Mouse (Mus musculus): ENCODE data around the gene Hist1h2bm.
"Not testable (repeated sequence)": the region's sequence is repeated elsewhere in the genome, so short reads cannot be mapped to it uniquely, and the experiment has no call there.

Gene Hist1h2bm

DNA sequence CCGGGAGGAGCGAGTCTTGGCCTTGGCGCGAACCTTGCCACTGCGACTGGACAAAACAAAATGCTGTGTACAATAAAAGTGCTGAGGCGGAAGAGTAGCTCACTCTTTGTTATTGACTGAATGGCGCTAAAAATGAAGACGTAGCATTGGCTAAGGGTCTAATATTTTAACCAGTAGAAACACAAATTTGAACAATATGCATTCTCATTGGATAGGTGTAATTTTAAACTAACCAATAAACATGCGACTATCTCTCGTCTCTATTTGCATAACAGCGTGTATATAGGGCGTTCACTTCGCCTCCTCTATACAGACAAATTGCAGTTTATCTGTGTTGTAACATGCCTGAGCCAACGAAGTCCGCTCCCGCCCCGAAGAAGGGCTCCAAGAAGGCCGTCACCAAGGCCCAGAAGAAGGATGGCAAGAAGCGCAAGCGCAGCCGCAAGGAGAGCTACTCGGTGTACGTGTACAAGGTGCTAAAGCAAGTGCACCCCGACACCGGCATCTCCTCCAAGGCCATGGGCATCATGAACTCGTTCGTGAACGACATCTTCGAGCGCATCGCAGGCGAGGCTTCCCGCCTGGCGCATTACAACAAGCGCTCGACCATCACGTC, at the start of gene Hist1h2bm:
Hist1h2bm (plus strand) TSS at position 288 of the 616 bp plus-strand sequence.
- DNase-seq: peak; percentile 75

DNA sequence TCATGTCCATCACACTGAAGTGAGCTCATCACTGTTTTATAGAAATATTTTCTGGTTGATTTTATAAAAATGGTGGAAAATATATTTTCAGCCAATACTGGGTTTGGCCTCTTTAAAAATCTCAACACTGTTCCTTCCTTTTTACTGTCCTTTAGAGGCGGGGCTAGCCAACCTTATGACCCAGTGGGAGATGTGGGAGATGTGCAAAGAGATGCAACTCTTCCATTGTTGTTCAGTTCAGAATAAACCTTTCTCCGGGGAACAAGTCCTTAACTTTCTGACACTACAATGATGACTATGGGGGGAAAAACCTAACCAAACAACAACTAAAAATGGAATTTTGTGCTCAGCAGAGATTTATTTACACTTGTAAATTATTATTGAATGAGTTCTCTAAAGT, 44.5 kb upstream of the Hist1h2bm start, which contains the start of gene Olfr1360:
Olfr1360 (minus strand) TSS at position 101 of the 400 bp plus-strand sequence.
- no peak for DNase-seq

DNA sequence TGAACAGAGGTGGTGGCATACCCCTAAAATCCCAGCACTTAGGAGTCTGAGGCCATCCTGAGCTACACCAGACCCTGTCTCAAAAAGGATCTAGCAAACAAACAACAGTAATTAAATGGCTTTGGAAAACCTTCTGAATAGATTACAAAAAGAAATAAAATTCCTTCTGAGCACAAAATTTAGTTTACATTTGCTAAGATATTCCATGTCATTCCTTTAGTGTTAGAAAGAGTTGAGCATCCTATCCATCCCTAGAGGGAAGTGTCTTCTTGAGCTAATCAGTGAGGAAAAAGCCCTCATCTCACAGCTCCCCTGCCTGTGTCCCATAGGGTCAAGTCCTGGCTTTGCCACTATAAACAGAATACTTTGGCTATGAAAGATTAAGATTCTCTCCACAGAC, 24.0 kb upstream of the Hist1h2bm start, which contains the start of gene Olfr1359:
Olfr1359 (plus strand) TSS at position 301 of the 400 bp plus-strand sequence.
- no peak for DNase-seq

DNA sequence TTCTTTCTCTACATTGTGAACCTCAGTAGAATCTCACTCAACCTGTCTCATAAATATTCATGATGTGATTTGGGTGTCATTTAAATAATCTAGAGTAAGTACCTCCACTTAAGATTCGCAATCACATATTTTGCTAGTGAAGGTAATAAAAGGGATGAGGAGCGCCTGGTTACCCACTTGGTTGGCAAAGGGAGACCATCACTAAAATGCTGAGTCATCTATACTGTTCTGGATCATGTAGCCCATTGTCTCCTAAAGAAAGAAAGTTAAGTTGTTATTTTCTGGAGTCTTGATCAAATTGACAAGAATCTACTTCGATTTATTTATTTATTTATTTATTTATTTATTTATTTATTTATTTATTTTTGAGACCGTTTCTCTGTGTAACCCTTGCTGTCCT, 15.2 kb upstream of the Hist1h2bm start:
- no peak for DNase-seq

DNA sequence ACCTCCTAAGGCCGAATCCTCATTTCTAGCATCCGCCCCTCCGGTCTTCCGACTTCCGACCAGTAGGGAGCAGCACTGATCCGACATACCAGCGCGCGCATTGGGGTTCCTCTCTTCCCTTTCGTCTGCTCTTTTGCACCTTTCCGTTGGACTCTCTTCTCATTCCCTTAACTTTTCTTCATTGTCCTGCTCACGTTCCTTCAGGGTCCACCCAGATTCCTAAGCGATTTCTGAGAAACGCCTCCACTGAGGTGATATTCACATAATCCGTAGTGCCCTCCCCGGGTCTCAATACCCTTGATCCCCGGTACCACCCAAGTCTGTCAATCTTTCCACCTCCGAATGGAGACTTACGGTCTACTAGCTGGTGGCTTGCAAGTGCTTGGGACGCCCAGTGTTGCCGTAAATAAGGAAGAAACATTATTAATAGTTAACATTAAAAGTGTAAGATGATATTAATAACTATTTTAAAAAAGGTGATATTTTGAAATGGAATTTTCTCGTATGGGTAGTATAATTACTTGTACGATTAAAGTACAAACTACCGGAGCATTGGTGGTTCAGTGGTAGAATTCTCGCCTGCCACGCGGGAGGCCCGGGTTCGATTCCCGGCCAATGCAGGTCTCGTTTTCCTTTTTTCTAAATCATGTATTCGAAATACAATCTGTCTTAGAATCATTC, 11.7 kb upstream of the Hist1h2bm start:
- DNase-seq: peak; percentile 89

DNA sequence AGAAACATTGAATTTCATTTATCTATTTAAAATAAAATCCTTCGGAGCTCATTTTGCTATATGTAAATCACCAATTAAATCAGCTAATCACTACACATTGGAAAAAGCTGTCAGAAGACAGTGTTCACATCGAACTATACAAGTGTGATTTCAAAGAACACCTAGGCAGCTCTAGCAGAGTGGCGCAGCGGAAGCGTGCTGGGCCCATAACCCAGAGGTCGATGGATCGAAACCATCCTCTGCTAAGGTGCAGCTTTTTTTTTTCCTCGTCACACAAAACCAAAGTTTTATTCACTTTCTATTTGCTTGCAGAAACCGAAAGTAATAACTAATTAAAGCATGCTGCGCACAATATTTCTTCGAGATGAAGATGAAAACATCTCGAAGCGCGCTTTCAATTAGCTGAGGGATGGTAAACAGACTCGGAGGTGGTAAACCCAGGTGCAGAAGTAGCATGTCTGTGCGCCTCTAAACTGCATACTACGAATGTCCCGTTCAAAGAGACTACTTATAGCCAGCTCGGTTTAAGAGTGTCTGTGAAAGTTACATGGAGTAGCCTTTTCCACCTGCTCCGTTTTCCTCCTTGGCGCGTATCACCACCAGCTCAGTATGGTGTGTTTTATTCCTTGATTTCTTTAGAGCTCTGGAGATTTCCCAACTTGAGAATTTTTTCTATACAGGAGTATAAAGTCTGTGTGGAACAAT, 10.9 kb upstream of the Hist1h2bm start:
- DNase-seq: peak; percentile 79

DNA sequence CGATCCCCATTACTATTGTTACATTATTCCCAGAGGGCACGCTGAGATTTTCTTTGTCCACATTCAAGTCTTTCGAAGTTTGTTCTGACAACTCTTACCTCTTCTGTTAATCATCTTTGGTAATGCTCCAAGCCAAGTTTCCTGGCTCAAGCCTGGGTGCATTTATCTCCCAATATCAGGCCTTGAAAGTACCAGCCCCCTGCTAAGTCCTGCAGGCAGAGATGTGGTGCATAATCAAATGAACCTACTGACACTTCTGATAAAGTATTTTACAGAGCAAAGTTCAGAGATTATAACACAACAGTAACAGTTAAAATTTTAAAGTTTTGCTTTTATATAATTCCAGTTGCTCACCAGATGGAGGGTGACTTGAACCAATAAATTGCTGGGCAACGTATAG, 10.1 kb upstream of the Hist1h2bm start:
- no peak for DNase-seq

DNA sequence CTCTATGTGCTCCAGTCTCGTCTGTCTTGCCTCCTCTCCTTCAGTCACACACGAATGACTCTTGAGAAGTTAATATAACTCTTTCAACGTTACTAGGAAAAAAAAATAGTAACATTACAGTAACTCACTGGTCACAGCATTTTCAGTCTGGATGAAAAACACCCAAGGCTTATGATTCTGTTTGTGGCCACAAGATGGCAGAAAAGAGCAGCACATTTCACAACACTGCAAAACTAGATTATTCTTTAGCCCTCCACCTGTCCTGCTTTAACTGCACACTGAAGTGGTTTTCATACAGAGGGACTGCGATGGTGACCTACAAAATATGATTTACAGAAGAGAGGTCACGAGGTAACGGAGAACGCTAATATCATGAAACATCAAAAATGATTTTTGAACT, 7.1 kb upstream of the Hist1h2bm start:
- DNase-seq: peak; percentile 74

DNA sequence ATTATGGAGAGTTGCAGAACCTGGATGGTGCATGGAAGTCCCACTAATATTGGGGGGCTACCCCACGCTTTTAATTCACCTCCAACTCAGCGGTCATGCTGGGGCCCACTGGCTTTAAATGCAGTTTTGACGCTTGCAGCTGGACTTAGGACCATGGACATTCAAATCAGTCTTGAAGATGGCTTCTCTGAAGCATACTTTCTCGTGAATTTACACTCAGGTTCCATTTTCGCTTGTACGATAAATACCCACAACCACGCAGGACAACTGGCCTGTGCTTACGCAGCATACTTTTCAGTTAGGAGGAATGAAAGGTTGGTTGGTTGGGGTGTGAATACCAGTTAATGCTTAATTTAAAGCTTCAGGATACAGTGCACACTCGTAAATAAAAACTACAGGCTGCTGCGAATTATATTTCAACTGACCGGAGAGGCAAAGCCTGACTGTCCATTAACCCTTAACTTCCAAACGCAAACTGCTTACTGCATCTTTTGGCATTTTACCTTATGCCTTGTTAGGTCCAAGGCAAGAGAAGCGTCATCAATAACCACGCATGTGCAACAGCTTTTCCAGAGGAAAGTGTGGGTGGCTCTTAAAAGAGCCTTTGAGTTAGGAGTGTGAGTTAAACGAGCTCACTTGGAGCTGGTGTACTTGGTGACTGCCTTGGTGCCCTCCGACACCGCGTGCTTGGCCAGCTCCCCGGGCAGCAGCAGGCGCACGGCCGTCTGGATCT, 6.5 kb upstream of the Hist1h2bm start:
- no peak for DNase-seq

DNA sequence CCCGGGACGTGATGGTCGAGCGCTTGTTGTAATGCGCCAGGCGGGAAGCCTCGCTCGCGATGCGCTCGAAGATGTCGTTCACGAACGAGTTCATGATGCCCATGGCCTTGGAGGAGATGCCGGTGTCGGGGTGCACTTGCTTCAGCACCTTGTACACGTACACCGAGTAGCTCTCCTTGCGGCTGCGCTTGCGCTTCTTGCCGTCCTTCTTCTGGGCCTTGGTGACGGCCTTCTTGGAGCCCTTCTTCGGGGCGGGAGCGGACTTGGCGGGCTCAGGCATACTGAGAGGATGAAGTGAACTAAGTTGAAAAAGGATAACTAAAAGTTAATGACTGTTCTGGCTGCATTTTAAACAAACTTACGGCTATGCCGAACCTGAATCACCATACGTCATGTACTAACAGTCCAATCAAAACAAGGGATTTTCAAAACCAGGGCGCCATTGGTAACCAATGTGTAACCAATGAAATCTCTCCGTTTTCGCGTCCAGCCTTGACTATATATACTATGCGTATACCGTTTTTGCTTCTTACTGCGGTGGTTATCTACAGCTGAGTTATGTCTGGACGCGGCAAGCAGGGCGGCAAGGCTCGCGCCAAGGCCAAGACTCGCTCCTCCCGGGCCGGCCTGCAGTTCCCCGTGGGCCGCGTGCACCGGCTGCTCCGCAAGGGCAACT, 5.8 kb upstream of the Hist1h2bm start, which contains the start of the genes Hist1h2bl and Hist1h2ai:
Hist1h2bl (minus strand) TSS at position 280 of the 676 bp plus-strand sequence.
Hist1h2ai (plus strand) TSS at position 559 of the 676 bp plus-strand sequence.
- peak; percentile 90 for DNase-seq

DNA sequence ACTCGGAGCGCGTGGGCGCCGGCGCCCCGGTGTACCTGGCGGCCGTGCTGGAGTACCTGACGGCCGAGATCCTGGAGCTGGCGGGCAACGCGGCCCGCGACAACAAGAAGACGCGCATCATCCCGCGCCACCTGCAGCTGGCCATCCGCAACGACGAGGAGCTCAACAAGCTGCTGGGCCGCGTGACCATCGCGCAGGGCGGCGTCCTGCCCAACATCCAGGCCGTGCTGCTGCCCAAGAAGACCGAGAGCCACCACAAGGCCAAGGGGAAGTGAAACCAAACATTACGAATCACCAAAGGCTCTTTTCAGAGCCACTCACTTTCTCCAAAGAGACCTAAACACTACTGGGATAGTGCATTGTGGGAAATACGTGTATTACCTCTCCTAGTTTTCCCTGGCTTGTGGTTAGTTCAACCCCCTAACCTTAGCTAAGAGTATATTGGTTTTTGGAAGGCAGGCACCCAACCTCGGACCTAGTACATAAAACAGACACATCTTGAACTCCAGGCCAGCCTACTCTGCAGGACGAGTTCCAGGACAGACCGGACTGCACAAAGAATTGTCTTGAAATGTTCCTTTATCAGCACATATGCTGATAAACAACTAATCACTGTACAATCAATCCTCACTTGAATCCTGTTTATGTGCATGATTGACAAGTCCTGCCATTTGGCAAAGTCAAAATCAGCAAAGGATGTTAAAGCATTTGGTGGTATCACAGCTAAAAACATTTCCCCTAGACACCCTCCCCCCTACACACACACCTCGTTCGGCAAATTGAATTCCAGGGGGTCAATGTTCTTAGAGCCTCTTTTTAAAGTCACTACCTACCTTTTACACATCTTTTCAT, 5.1 kb upstream of the Hist1h2bm start:
- DNase-seq: not testable (repeated sequence)

DNA sequence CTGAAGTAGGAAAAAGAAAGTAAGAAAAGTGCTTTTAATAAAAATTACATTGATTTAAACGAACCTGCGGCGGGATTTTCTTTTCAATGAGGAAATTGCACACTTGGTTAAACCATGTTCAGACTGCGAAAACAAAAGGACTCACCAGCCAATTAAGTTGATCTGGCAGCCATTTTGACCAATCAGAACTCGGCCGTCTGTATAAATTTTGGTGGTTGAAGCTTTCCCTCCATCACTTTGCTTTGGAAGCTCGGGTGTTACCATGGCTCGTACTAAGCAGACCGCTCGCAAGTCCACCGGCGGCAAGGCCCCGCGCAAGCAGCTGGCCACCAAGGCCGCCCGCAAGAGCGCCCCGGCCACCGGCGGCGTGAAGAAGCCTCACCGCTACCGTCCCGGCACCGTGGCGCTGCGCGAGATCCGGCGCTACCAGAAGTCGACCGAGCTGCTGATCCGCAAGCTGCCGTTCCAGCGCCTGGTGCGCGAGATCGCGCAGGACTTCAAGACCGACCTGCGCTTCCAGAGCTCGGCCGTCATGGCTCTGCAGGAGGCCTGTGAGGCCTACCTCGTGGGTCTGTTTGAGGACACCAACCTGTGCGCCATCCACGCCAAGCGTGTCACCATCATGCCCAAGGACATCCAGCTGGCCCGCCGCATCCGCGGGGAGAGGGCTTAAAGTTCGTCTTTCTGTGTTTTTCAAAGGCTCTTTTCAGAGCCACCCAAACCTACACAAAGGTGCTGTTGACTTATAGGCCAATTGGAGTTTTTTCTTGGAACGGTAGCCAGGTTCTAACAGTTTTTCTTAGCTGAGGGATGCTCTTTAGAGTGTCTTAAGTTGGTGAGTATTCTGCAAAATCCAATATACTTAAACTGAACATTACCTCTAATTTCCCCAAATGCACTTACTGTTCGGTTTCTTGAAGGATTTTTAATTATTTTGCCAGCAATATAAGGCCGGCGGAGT, 4.2 kb upstream of the Hist1h2bm start, which contains the start of gene Hist1h3h:
Hist1h3h (plus strand) TSS at position 263 of the 961 bp plus-strand sequence.
- peak; percentile 88 for DNase-seq

DNA sequence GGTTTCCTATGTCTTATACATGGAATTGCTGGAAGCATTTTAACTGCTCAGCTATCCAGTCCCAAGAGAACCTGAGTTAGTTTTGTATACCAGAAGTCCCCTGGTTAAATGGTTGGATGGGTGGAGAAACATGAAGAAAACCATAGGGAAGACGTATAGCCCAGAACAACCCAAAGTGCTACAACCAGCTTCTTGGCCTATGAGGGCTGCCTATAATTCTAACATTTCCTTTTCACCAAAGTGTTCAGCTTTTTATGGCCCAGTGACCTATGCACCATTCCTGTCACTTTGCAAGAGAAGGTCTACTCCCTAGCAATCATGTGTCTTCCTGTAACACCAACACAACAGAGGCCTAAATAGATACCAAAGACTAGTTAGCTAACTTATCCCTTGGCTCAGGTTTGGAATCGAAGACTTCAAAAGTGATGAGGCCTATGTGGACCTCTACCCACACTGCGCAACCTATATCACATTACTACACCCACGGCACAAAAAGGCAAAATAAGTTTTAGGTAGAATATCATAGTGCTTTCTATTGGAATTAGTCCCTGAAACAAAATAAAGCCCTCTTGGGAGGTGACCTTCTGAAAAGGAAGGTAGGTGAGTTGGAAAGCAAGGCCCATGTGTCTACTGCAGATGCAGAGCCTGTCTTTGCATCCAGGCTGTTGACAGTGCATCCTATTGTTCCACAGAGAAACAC, 3.3 kb upstream of the Hist1h2bm start:
- no peak for DNase-seq

DNA sequence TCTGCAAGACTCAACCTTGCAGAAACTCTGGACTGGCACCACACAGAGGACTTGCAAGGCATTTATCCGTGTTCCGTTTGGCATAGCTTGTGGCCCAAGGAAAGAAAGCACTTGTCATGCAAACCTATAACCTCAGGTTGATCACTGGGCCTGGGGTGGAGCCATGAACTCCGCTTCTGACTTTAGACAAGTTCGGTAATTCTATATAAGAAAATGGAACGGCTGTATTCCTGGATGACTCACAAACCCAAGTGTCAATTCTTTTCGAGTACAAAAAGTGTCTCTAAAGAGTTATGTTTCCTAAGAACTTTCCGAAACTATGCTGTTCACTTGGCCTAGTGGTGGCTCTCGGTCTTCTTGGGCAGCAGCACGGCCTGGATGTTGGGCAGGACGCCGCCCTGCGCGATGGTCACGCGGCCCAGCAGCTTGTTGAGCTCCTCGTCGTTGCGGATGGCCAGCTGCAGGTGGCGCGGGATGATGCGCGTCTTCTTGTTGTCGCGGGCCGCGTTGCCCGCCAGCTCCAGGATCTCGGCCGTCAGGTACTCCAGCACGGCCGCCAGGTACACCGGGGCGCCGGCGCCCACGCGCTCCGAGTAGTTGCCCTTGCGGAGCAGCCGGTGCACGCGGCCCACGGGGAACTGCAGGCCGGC, 612 bp upstream of the Hist1h2bm start:
- DNase-seq: not testable (repeated sequence)

DNA sequence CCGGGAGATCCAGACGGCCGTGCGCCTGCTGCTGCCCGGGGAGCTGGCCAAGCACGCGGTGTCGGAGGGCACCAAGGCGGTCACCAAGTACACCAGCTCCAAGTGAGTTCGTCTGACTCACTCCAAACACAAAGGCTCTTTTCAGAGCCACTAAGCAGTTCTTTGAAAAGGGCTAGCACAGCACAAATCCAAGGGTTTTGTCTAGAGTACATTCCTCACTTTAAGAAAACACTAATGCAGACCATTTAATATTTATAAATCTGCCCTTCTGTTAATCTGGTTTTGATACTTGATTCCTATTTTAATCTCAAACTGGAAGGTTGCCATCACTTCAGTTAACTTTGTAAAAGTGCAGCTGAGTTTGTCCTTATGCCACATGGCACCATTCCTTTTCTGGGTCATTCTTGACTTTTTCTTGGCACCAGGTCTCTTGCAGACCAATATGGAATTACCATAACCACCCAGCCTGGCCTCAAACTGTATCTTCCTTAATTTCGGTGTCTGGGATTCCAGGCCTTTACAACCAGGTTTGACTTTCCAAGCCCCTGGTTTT, 605 bp downstream of the Hist1h2bm start:
- DNase-seq: no peak

DNA sequence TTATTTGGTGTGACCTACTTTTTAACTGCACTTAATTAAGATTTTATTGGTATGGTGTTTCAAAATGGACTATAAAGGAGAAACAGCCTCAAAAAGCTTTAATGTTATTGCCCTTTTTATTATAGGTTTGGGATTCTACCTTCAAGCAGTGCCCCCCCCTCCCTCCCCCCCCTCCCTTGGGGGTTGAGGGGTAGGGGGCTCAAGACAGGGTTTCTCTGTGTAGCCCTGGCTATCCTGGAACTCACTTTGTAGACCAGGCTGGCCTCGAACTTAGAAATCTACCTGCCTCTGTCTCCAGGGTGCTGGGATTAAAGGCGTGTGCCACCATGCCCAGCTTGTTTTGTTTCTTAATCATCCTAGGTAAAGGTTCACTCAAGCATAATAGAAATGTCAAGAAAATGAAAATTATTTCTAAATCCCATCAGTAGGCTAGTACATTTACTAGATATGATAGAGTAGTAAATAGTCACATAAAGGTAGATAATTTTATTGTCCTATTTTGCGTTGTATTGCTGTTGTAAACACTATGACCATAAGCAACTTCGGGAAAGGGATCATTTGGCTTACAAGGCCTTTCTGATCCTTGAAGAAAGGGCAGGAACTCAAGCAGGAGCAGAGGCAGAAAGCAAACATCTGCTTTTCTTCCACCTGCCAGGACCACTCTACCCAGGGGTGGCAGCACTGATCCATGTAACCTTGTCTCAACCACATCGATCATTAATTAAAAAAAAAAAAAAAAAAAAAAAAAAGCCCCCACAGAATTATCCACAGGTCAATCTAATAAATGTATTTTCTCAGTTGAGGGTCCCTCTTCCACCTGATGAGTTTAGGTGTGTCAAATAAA, 1.4 kb downstream of the Hist1h2bm start:
- DNase-seq: no peak

DNA sequence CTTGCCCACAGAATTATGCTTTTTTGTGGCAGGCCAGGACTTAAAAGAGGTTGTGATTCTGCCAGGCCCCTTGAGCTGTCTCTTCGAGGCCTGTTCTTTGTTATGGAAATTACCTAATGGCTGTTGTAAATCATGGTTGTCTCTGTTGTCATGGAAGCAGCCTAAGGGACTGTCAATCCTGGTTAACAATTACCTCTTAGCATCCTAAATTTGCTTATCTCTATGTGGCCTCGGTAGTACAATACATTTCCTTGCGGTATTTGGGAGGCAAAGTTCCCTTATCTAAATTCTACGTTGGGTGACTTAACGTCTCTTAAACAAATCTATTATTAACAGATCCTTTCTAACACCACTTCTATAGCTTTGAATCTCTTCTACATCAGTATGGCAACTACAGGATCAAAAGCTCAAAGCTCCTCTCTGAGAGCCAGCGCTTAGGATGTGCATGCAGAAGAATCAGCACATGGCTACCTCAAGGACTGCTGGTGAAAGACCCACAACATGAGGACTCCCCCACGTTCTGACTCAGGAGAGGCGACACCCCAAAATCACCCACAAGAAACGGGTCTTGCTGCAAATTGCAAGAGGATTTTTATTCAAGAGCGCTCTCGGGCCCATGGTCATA, 6.2 kb downstream of the Hist1h2bm start:
- no peak for DNase-seq

Data from kidney, postnatal 14 days (tissue).